Mouse (Mus musculus) layer of hippocampus, adult 8-10 months (tissue): Measurements from ENCODE around the gene Gm49391. TPM values are rescaled to one million over a fixed set of nuclear protein-coding genes. Genes with fewer than 3 reads are reported as not detected.
"Not testable (repeated sequence)": the region's sequence is repeated elsewhere in the genome, so short reads cannot be mapped to it uniquely, and the experiment has no call there.

Experiments
- DNase-seq, 2 experiments: peaks; one replicate each; pipeline ENCODE4 v3.0.0; 2022; ENCODE audit warnings: low spot score in 2 of 2
- total RNA-seq, 4 experiments: library from RNA; stranded (reverse); gene quantifications; 2 replicates each; pipeline ENCODE4 v1.2.4; 2022

Gm49391 gene
- 1 to 10 TPM in 1 of 4 experiments, under 1 TPM in 1, not detected in 2; 0.74 to 2.5 TPM for total RNA-seq

DNA sequence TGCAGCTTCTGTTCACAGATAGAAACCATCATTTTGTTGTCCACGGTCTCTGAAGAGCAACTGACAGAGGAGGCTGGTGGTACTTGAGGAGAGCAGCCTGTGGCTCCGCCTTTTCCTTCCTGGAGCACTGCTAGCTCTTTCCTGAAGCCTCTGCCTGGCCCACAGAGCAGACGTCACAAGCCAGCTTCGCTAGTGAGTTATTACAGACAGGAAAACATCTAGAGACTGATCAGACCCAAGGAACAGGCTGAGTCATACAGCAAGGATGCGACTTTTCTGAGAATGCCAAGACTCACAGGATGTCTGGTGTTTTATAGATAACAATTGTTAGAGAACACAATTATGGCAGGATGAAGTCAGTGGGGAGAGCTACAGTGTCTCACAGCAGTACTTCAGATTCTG is at the start of gene Gm49391, which contains the start of gene Ctla2a:
Gm49391 (minus strand) TSS at position 72 of the 402 bp plus-strand sequence.
Ctla2a (minus strand) TSS at position 126 of the 402 bp plus-strand sequence.
- no peak for DNase-seq

DNA sequence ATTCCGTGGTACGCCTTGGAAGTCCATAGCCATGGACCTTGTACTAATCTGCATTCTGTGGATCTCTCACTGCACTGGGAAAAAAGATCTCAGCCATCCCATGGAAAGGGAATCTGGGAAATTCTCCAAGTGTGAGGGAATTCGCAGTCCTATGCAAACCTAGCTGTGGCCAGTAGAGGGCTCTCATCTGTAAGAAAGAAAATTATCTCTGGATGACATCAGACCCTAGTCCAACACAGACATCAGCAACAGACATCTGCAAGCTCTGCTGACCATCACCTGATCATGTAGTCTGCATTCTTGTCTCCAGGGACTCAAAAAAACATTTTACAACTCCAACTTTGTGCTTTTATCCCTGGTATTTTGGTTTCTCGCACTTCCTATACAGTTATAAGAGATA is 35.9 kb upstream of the Gm49391 start:
- not testable (repeated sequence) for DNase-seq

DNA sequence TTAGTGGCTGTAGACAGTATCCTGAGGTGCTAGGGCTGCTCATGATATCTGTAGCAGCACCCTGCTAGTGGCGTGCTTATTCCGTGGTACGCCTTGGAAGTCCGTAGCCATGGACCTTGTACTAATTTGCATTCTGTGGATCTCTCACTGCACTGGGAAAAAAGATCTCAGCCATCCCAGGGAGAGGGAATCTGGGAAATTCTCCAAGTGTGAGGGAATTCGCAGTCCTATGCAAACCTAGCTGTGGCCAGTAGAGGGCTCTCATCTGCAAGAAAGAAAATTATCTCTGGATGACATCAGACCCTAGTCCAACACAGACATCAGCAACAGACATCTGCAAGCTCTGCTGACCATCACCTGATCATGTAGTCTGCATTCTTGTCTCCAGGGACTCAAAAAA is 27.6 kb upstream of the Gm49391 start:
- not testable (repeated sequence) for DNase-seq

DNA sequence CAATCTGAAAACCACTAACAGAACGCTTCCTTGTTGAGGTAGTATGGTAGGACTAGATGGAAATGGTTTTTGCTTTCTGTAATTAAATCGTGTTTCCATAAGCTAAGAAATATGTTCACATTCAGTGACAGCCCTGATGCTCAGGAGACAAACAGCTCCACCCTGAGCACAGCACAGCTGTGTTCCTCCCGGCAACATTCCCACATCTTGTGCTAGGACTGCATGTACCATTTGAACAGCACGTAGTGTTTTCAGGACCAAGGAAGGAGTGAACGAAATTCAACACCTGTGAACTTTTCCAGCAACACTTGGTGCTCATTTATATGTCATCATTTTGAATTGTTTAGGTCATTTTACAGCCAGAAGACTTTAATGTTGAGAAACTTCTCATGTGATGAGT is 25.3 kb upstream of the Gm49391 start:
- no peak for DNase-seq

DNA sequence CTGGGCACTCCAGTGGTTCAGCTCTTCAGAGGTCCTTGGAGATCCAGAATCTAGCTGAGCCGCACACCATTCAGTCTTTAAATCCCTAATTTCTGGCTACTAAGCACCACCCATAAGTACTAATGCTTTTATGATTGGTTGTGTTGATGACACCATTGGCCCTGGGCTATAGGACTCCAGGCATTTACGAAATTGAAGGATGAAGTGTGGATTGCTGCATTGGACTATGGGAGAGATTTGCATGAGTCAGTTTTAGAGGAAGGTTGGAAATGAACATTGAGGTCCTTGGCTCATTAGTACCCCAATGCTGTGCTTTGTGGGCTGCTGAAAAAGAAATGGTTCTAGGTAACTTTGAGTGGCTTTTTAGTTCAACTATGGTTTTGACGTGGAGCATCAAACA is 5.5 kb upstream of the Gm49391 start, which contains the start of gene Tpbpa:
Tpbpa (minus strand) TSS at position 101 of the 400 bp plus-strand sequence.
- DNase-seq: not testable (repeated sequence)

DNA sequence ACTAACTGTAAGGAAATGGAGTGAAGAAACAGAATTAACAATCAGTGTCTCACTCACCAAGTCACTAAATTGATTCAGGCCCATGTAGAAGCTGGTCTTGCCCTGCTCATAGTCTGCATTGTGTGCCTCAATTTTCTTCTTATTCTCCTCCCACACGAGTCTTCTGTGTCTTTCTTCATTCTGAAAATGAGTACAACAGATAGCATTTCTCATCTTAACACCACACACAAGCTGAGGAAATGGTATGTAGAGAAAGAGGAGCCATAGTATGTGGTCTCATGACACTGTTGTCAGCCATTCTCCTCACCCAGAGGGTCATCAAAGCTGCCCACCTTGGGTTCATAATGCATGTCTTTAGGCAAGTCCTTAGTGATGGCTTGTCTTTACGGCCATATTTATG is 881 bp downstream of the Gm49391 start, which contains the start of gene Gm49393:
Gm49393 (minus strand) TSS at position 101 of the 400 bp plus-strand sequence.
- not testable (repeated sequence) for DNase-seq

DNA sequence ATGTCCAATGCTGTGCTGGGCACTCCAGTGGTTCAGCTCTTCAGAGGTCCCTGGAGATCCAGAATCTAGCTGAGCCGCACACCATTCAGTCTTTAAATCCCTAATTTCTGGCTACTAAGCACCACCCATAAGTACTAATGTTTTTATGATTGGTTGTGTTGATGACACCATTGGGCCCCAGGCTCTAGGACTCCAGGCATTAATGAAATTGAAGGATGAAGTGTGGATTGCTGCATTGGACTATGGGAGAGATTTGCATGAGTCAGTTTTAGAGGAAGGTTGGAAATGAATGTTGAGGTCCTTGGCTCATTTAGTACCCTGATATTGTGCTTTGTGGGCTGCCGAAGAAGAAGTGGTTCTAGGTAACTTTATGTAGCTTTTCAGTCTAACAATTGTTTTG is 31.6 kb downstream of the Gm49391 start, which contains the start of gene Tpbpb:
Tpbpb (minus strand) TSS at position 101 of the 400 bp plus-strand sequence.
- not testable (repeated sequence) for DNase-seq

DNA sequence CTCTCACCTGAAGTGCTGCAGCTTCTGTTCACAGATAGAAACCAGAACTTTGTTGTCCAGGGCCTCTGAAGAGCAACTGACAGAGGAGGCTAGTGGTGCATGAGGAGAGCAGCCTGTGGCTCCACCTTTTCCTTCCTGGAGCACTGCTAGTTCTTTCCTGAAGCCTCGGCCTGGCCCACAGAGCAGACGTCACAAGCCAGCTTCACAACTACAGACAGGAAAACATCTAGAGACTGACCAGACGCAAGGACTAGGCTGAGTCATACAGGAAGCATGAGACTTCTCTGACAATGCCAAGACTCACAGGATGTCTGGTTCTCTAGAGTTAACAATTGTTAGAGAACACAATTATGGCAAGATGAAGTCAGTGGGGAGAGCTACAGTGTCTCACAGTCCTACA is 39.0 kb downstream of the Gm49391 start, which contains the start of gene Ctla2b:
Ctla2b (minus strand) TSS at position 120 of the 400 bp plus-strand sequence.
- peak; percentile 1 to 2 for DNase-seq

DNA sequence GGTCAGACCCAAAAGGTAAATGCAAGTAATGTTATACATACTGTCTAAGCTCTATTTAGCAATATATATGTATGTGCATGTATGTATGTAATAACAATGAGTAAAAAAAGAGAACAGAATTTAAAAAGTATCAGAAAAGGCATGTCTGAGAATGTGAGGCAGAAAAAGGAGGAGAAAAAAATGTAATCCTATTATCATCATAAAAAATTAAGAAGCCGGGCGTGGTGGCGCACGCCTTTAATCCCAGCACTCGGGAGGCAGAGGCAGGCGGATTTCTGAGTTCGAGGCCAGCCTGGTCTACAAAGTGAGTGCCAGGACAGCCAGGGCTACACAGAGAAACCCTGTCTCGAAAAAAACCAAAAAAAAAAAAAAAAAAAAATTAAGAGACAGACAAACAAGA is 39.6 kb downstream of the Gm49391 start, which contains the start of gene Gm49392:
Gm49392 (minus strand) TSS at position 101 of the 400 bp plus-strand sequence.
- not testable (repeated sequence) for DNase-seq

DNA sequence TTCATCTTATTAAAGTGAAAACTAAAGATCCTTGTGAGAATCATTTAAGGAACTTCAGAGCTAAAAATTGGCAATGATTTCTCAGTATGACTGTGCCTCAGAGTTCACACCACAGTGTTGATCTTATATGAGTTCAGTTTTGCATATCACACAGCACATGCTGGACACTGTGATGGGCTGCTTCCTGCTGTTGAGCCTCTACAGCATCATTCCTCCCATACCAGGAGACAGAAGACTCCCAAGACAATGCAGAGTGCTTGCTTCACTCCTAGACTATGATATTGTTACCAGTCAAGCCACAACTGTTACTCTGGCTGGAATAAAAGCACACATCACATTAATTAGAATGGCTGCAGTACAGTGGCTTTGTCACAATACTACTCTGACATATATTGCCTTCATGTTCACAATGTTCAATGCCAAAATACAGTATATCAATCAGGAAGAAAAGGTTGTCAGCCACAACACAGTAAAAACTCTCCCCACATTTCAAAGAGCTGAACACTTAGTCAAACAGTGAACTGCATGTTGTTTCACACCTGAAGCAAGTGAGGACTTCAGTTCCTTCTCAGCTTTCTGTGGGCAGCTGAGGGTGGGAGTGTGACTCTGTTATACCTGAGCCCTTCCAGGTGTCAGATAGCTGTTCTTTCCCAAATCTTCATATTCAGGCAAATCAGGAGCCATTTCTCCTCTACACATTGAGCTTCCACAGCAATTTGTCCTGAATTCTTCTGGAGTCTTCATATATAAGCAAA is 40.8 kb downstream of the Gm49391 start:
- no peak for DNase-seq

DNA sequence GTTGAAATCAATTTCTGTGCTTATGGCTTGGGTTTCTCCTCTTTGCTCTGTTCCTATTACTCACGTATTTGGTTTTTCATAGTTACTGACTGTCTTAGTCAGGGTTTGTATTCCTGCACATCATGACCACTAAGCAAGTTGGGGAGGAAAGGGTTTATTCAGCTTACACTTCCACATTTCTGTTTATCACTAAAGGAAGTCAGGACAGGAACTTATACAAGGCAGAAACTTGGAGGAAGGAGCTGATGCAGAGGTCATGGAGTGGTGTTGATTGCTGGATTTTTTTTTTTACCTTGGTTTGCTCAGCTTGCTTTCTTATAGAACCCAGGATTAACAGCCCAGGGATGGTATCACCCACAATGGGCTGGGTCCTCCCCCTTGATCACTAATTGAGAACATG is 44.1 kb downstream of the Gm49391 start:
- DNase-seq: no peak

DNA sequence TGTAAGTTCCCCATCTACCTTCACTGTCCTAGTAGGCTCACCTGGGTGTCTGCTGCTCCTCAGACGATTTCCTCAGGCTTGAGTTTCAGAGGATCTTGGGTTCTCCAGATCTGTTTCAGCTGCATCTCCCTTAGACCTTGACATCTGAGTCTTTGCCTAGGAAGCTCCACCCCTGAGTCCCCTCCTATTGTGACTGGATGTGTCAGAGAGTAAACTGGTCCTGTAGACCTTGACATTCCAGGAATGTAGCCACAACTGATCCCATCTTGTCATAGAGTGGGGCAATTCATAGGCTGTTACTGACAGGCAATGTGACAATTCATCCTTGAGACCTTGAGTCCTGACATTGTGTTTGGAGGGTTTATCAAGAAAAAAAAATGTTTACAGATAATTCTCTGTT is 72.1 kb downstream of the Gm49391 start, which contains the start of gene 4930486L24Rik:
4930486L24Rik (minus strand) TSS at position 195 of the 400 bp plus-strand sequence.
- DNase-seq: no peak

DNA sequence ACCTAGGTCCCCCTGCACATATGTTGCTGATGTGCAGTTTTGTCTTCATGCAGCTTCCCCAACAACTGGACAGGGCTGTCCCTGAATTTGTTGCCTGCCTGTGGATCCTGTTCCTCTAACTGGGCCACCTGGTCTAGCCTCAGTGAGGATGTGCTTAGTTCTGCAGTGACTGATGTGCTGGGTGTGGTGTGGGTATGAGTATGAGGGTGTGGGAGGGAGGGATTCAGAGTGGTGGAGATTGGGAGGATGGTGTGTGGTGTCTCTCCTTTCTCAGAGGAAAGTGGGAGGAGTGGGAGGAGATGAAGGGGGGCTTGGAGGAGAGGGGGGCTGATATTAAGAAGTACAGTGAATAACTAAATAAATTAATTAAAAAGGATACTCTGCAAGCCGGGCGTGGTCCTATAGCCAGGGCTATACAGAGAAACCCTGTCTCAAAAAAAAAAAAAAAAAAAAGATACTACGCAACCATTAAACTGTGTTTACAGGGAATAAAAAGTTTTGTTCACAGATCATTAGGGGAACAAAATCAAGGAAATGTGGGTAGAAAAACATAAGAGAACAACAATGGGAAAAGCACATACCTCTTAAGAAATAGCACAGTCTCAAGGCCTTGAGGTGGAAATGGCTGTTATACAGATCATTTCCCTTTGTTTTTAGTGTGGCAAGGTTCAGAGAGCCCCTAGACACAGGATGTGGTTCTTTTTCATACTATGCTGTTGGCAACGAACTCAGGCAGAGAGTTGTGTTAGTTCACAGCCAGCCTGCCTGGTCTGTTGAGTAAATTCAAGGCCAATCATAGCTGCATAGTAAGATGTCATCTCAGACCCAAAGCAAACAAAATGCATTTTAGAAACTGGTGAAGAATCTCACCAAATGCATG is 87.9 kb downstream of the Gm49391 start:
- no peak for DNase-seq

Other genes with a start within 250 kb of the Gm49391 start
- not detected for gene BC051665, start 150.2 kb downstream of the Gm49391 start, total RNA-seq
- not detected for gene Ctsll3, start 133.7 kb downstream of the Gm49391 start, total RNA-seq
- gene 4930486L24Rik, start 72.1 kb downstream of the Gm49391 start, total RNA-seq: under 1 TPM in 1 of 4 experiments, not detected in 3; 0.29 TPM
- gene Gm49392, start 39.7 kb downstream of the Gm49391 start, total RNA-seq: under 1 TPM in 2 of 4 experiments, not detected in 2; 0.22 to 0.98 TPM
- 1 to 10 TPM in 3 of 4 experiments, not detected in 1; 1.4 to 3.0 (median 2.1) TPM for gene Ctla2b, start 39.1 kb downstream of the Gm49391 start, total RNA-seq
- gene Tpbpb, start 31.7 kb downstream of the Gm49391 start, total RNA-seq: not detected
- not detected for gene Gm49393, start 981 bp downstream of the Gm49391 start, total RNA-seq
- gene Ctla2a, start 54 bp upstream of the Gm49391 start, total RNA-seq: 10 to 100 TPM; 17.6 to 20.4 (median 19.3) TPM
- not detected for gene Tpbpa, start 5.4 kb upstream of the Gm49391 start, total RNA-seq
- gene Ctsj, start 69.4 kb upstream of the Gm49391 start, total RNA-seq: not detected
- not detected for gene Ctsq, start 104.1 kb upstream of the Gm49391 start, total RNA-seq
- gene Ctsr, start 227.7 kb upstream of the Gm49391 start, total RNA-seq: not detected